Comparison of ENCODE assay signal across 16 mouse cellular contexts in the genomic region with DNA sequence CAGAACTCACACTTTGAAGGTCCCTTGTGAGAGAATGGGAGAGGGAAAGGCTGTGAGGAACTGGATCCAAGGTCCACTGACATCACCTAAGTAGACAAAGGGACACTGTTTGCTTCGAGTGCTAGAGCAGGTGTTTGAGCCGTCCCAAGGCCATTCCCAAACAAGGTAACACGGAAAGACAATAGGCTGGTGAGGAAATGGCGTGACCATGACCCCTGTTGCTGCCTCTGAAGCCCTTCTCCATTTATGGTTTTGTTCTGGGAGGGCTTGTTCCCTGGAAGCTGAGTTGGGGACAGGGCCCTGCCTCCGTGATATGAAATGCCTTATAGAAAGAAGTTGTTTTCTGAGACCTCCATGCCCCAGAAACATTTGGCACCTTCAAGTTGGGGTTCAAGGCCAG.
DNase-seq lines count a peak whose midpoint lies in the region; ATAC-seq and TF ChIP-seq lines count a peak whose summit lies in the region.
"Had no signal": no experiment of that assay in that cellular context is flagged by ENCODE, and none has a peak within 500 bp of the region (broad histone marks: within the 10 kb centered on the region; RNA-seq: fewer than 3 reads in every experiment).

No protein-coding gene starts in this region.

- 84% methylated on average over 5 of the region's 5 CpGs for WGBS in kidney, postnatal 0 days

- H3K4me1 ChIP-seq in kidney, postnatal 0 days (replicated peaks; ENCODE audit: insufficient read depth, low read length): peaks cover 7% of the 10 kb centered on the region; the same call in 1 of the 2 replicates
- H3K4me1 ChIP-seq: embryonic facial prominence, embryonic 15.5 days; midbrain, embryonic 10.5 days had no signal

- no peaks in the 10 kb centered on the region for H3K36me3 ChIP-seq in kidney, postnatal 0 days (ENCODE audit: insufficient read depth, low read length)
- H3K36me3 ChIP-seq: embryonic facial prominence, embryonic 15.5 days; midbrain, embryonic 10.5 days had no signal

- no peak for ATAC-seq in kidney, postnatal 0 days (replicated peaks; ENCODE audit: low FRiP score, low read depth)
- no peak for ATAC-seq in inflammation-experienced regulatory T-cells, adult 6 months

- no peaks in the 10 kb centered on the region for H3K27me3 ChIP-seq in kidney, postnatal 0 days (ENCODE audit: insufficient read depth, low read length)
- H3K27me3 ChIP-seq: CH12.LX; embryonic facial prominence, embryonic 15.5 days had no signal

- peak overlapping the region; percentile 70; the same call in 1 of the 2 replicates for H3K27ac ChIP-seq in gastrocnemius, adult 2 months
- H3K27ac ChIP-seq in kidney, postnatal 0 days: peak overlapping the region; percentile 57; the same call in 1 of the 2 replicates
- no peak overlapping the region for H3K27ac ChIP-seq in left cerebral cortex, adult 2 months
- H3K27ac ChIP-seq: embryonic facial prominence, embryonic 15.5 days; hindbrain, embryonic 14.5 days; midbrain, embryonic 10.5 days had no signal

- no peak overlapping the region for H3K4me2 ChIP-seq in kidney, postnatal 0 days (ENCODE audit: low read length)
- H3K4me2 ChIP-seq: embryonic facial prominence, embryonic 15.5 days; hindbrain, embryonic 14.5 days had no signal

- no peak overlapping the region for H3K9ac ChIP-seq in kidney, postnatal 0 days (ENCODE audit: low read depth, low read length)
- H3K9ac ChIP-seq: embryonic facial prominence, embryonic 15.5 days; hindbrain, embryonic 14.5 days had no signal

- H3K4me3 ChIP-seq in gastrocnemius, adult 2 months: no peak overlapping the region
- H3K4me3 ChIP-seq in kidney, postnatal 0 days (replicated peaks; ENCODE audit: low read depth, low read length): no peak overlapping the region
- no peak overlapping the region for H3K4me3 ChIP-seq in left cerebral cortex, adult 2 months
- H3K4me3 ChIP-seq: embryonic facial prominence, embryonic 15.5 days; midbrain, embryonic 10.5 days had no signal

- H3K9me3 ChIP-seq in kidney, postnatal 0 days (replicated peaks; ENCODE audit: low read length): no peaks in the 10 kb centered on the region
- H3K9me3 ChIP-seq: embryonic facial prominence, embryonic 15.5 days; midbrain, embryonic 10.5 days had no signal

- intact Hi-C loops in gastrocnemius, adult 2 months (cut with DNase I): no loop called here
- intact Hi-C loops in left cerebral cortex, adult 2 months (cut with DNase I): no loop called here

- TF ChIP-seq CTCF in gastrocnemius, adult 2 months (IDR thresholded peaks at IDR 0.05): no peak
- no peak for TF ChIP-seq CTCF in kidney, postnatal 0 days (IDR thresholded peaks at IDR 0.05; ENCODE audit: low read depth)
- TF ChIP-seq CTCF in left cerebral cortex, adult 2 months (IDR thresholded peaks at IDR 0.05): no peak

- no peak for DNase-seq in gastrocnemius, adult 2 months
- no peak for DNase-seq in gastrocnemius, adult 8-10 months (ENCODE audit: low spot score in 2 of 2)
- no peak for DNase-seq in kidney, postnatal 0 days (ENCODE audit: low spot score)
- DNase-seq in kidney, postnatal 14 days: no peak
- DNase-seq in thymus, postnatal 25 days: peak; percentile 5
- DNase-seq in thymus, adult 18-20 months: no peak
- DNase-seq in left cerebral cortex, adult 2 months (ENCODE audit: extremely low spot score in 1 of 2, low spot score in 2 of 2): no peak
- DNase-seq: adrenal gland, postnatal 10 days; cerebellum, adult 9-10 months; kidney, adult 2 months; right cerebral cortex, postnatal 4 days had no signal
